Mouse (Mus musculus) testis, adult 2 months (tissue): ENCODE results near the gene Mup20. TPM values are rescaled to one million over a fixed set of nuclear protein-coding genes. Genes with fewer than 3 reads are reported as not detected.
"Not testable (repeated sequence)": the region's sequence is repeated elsewhere in the genome, so short reads cannot be mapped to it uniquely, and the experiment has no call there.

Experiments
- H3K27ac ChIP-seq: fragments of 200-500 bp; 2 replicates; pipeline ENCODE4 v1.5.1; 2012; ENCODE audit warnings: low read depth, low read length; ENCODE audit not compliant: control insufficient read depth, insufficient read depth
- H3K27me3 ChIP-seq: fragments of 200-500 bp; 2 replicates; pipeline ENCODE4 v1.6.1; 2012; ENCODE audit warnings: mild to moderate bottlenecking, low read length, moderate library complexity; ENCODE audit not compliant: control insufficient read depth, insufficient read depth
- H3K36me3 ChIP-seq: fragments of 200-500 bp; 2 replicates; pipeline ENCODE4 v1.6.1; 2012; ENCODE audit warnings: mild to moderate bottlenecking, low read length; ENCODE audit not compliant: control insufficient read depth, insufficient read depth
- H3K4me1 ChIP-seq: fragments of 200-500 bp; 2 replicates; pipeline ENCODE4 v1.6.1; 2012; ENCODE audit warnings: low read length; ENCODE audit not compliant: control insufficient read depth, insufficient read depth
- H3K4me3 ChIP-seq: fragments of 200-500 bp; 2 replicates; pipeline ENCODE4 v1.5.1; 2012; ENCODE audit warnings: low read depth, mild to moderate bottlenecking, low read length, moderate library complexity, mixed read lengths; ENCODE audit not compliant: control insufficient read depth
- CTCF ChIP-seq: fragments of 200-500 bp; IDR thresholded peaks from 2 replicates; pipeline ENCODE4 v1.5.1; 2012; ENCODE audit warnings: low read depth, mild to moderate bottlenecking, inconsistent platforms, low read length, moderate library complexity; ENCODE audit not compliant: control insufficient read depth, insufficient read depth, insufficient replicate concordance
- POLR2A ChIP-seq: fragments of 200-500 bp; IDR thresholded peaks from 2 replicates; pipeline ENCODE4 v1.6.1; 2012; ENCODE audit warnings: low read depth, mild to moderate bottlenecking, inconsistent platforms, low read length, moderate library complexity; ENCODE audit not compliant: control insufficient read depth
- polyA plus RNA-seq: library from polyadenylated mRNA; depleted of rRNA; stranded (reverse); fragments of >200 nt; gene quantifications from 2 replicates; pipeline ENCODE4 v1.2.3, GENCODE M21; 2012; rRNA removed

Gene Mup20
- polyA plus RNA-seq, 1 experiment: not detected

DNA sequence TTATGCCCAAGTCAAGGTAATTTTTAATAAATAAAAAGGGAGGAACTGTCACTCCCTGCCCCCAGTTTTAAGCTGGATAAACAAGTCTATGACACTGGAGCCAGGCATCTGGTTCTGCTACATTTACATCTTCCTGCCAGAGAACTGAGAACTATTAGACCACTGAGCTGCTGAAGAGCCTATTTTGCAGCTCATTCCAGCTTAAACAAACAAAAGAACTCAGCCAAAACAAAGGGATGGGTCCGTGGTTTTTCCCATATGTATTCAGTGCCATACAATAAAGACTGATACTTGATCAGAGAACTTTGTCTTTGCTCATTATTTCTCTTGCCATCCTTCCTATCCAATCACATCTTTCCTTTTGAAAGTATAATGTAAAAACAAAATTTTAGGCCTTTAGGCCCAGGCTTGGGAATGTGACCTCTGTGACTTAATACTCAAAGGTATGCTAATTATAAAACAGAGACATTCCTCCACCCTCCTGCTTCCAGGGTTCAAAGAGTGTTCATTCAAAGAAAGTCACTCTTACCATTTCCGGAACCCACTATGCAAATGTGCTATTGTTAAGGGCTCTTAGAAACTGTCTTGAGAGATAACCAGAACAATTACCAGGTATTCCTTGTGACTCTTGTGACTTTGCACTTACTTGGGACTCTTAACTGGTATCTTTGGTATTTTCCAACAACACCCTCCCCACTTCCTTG lies 29.6 kb downstream of the Mup20 start:
- no peaks in the 10 kb centered on the region for H3K27me3 ChIP-seq
- no peak overlapping the region for H3K27ac ChIP-seq
- no peaks in the 10 kb centered on the region for H3K36me3 ChIP-seq
- H3K4me1 ChIP-seq: no peaks in the 10 kb centered on the region
- no peak for TF ChIP-seq POLR2A
- TF ChIP-seq CTCF: no peak
- no peak overlapping the region for H3K4me3 ChIP-seq

DNA sequence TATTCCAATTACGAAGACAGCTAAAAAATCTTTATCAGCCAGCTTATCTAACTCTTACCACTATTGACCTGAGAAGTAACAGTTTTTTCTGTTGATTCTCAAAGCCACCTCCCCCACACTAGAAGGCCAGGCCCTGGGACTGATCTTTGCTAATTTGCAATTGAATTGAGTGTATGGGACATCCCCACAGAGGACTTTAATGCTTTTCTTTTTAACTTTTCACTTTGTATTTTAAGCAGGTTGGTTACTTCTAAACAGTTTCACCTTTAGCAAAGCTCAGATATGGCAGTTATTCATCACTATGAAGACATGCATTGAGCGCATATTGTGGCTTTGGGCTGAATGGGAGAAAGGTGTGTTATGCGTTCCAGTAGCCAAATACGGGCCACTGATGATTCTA lies 30.3 kb downstream of the Mup20 start:
- H3K27me3 ChIP-seq: no peaks in the 10 kb centered on the region
- H3K27ac ChIP-seq: no peak overlapping the region
- no peak overlapping the region for H3K4me3 ChIP-seq
- H3K36me3 ChIP-seq: no peaks in the 10 kb centered on the region
- TF ChIP-seq CTCF (no peak), POLR2A (no peak)
- no peaks in the 10 kb centered on the region for H3K4me1 ChIP-seq

DNA sequence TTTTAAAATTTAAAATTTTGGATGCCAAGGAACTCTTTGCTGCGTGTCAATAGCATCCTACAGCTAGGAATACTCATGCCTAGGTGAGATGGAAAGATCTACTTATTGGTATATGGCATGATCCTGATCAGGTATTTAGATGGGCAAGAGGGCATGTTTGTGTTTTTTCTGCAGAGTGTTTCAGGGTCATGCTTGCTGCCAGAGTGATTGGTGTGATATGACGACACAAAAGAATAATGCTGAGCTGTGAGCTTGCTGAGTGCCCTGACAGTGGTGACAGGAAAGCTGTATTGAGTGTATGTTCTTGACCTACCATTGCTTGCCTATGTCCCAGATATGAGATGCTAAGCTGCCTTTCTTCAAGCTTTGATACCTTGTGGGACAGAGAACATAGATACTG lies 30.8 kb downstream of the Mup20 start:
- Histone ChIP-seq H3K36me3 (no peaks in the 10 kb centered on the region), H3K4me3 (no peak overlapping the region), H3K27ac (no peak overlapping the region), H3K4me1 (no peaks in the 10 kb centered on the region), H3K27me3 (no peaks in the 10 kb centered on the region)
- no peak for TF ChIP-seq CTCF
- no peak for TF ChIP-seq POLR2A

DNA sequence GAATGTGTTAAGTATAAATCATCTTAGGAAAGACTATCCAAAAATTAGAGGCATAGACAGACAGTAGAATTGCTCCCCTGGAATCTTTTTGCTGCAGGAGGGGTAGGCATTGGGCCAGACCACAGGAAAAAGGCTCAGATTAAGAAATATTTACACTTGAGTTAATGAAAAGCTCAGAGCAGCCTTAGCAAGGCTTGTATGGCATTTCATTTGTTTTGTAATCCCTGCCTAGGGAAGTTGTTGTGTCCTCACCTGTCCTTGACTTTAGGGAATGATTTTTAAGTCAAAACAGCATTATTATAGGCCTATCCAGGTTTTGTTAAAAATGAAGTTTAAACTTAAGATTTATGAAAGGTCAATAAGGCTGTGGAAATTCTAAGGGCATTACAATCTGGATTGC lies 33.4 kb downstream of the Mup20 start:
- H3K4me3 ChIP-seq, H3K36me3 ChIP-seq, H3K27ac ChIP-seq, H3K4me1 ChIP-seq, H3K27me3 ChIP-seq: not testable (repeated sequence)

Other genes with a start within 250 kb of the Mup20 start
- not detected in 2 replicates for gene Mup5, start 218.9 kb downstream of the Mup20 start, polyA plus RNA-seq
- not detected in 2 replicates for gene Mup3, start 33.2 kb upstream of the Mup20 start, polyA plus RNA-seq
- not detected in 2 replicates for gene Mup21, start 96.7 kb upstream of the Mup20 start, polyA plus RNA-seq
- 43.6 and 59.1 TPM in 2 replicates for gene Zfp37, start 176.9 kb upstream of the Mup20 start, polyA plus RNA-seq
- gene Slc31a2, start 208.4 kb upstream of the Mup20 start, polyA plus RNA-seq: 35.2 and 35.6 TPM in 2 replicates